Mouse (Mus musculus): ENCODE results near the gene Rnf216.

- no peak for TF ChIP-seq POLR2A (IDR thresholded peaks at IDR 0.05; ENCODE audit: control insufficient read depth in 1 of 2, insufficient read depth in 1 of 2, low read depth in 1 of 2, low read length in 2 of 2, poor library complexity in 1 of 2)
- no peak for TF ChIP-seq MYB (IDR thresholded peaks at IDR 0.05; ENCODE audit: low read depth, low read length)
- no peak for TF ChIP-seq CTCF (IDR thresholded peaks at IDR 0.05 in 2 of 3, conservative IDR thresholded peaks at IDR 0.05 in 1 of 3; ENCODE audit: control insufficient read depth in 1 of 3, insufficient read depth in 1 of 3, low read depth in 2 of 3, low read length in 3 of 3, poor library complexity in 1 of 3, severe bottlenecking in 1 of 3)
- TF ChIP-seq GATA1 (IDR thresholded peaks at IDR 0.05; ENCODE audit: low read depth, low read length) = no peak
- TF ChIP-seq TBP (IDR thresholded peaks at IDR 0.05; ENCODE audit: low read depth, low read length) = no peak
- no peak for TF ChIP-seq ETS1 (IDR thresholded peaks at IDR 0.05; ENCODE audit: low read depth, low read length)
- no peak for TF ChIP-seq USF1 (IDR thresholded peaks at IDR 0.05; ENCODE audit: low read depth, low read length)
- no peak for TF ChIP-seq GABPA (IDR thresholded peaks at IDR 0.05; ENCODE audit: low read depth, low read length)
- TF ChIP-seq ZNF384 (IDR thresholded peaks at IDR 0.05; ENCODE audit: low read depth, low read length) = no peak
Observed at GRCm38 (mm10) chr5:143043902-143044301, 68.9 kb downstream of the Rnf216 start.
